Comparison of ENCODE assay signal across 9 mouse cellular contexts in the genomic region with DNA sequence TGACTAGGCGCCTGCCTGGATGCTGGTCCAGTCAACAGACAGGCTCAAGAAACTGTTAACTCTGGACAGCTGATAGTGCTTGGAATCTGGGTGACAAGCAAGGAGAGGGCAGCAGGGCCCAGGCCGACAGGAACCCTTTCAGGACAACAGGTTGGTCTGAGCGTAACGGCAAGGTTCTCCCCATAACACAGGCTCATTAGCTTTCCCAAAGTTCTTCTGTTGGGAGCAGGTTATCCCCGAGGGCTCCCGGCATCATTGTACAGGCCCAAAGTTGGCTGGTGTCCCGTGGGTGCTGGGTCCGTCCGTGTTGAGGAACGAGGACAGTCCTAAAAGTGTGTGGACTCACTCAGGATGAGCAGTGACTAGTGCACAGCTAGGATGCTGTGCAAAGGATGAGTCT. TPM values are rescaled to one million over a fixed set of nuclear protein-coding genes. Genes with fewer than 3 reads are reported as not detected.
DNase-seq lines count a peak whose midpoint lies in the region; ATAC-seq and TF ChIP-seq lines count a peak whose summit lies in the region.
"Had no signal": no experiment of that assay in that cellular context is flagged by ENCODE, and none has a peak within 500 bp of the region (broad histone marks: within the 10 kb centered on the region; RNA-seq: fewer than 3 reads in every experiment).

No protein-coding gene starts in this region.

- no peak for TF ChIP-seq POLR2A in CH12.LX (IDR thresholded peaks at IDR 0.05; ENCODE audit: low read depth, low read length)

- dilution Hi-C loops in CH12.LX (cut with MboI; ENCODE audit: extremely low pct_ligation_motif_present, extremely low pct_unique_long_range_greater_than_20kb, low sequenced_read_pairs): no loop called here

- no peak for DNase-seq in forebrain, embryonic 10.5 days (ENCODE audit: extremely low spot score, low spot score)
- no peak for DNase-seq in CH12.LX (ENCODE audit: extremely low read depth)
- DNase-seq in gastrocnemius, postnatal 14 days: peak; percentile 37
- no peak for DNase-seq in liver, embryonic 14.5 days (ENCODE audit: low read depth in 3 of 3, low spot score in 3 of 3)
- no peak for DNase-seq in thymus, postnatal 36 days
- no peak for DNase-seq in thymus, postnatal 0 days (ENCODE audit: low spot score)
- no peak for DNase-seq in layer of hippocampus, adult 9-11 months
- DNase-seq: cerebellum, adult 8-10 months had no signal

- intact Hi-C loops in gastrocnemius, postnatal 14 days (cut with DNase I; ENCODE audit: low total_unique reads): no loop called here

- H3K27me3 ChIP-seq in forebrain, embryonic 10.5 days (ENCODE audit: poor library complexity, severe bottlenecking): peaks cover 22% of the 10 kb centered on the region
- H3K27me3 ChIP-seq in forebrain, embryonic 16.5 days (replicated peaks; ENCODE audit: control insufficient read depth, insufficient read depth, low read length): peaks cover 19% of the 10 kb centered on the region
- peaks cover 52% of the 10 kb centered on the region for H3K27me3 ChIP-seq in CH12.LX (replicated peaks)
- H3K27me3 ChIP-seq in liver, embryonic 14.5 days (ENCODE audit: control insufficient read depth, insufficient read depth, low read length): no peaks in the 10 kb centered on the region; the same call in none of the 2 replicates

- peak overlapping the region; percentile 74 for H3K4me3 ChIP-seq in forebrain, embryonic 10.5 days
- H3K4me3 ChIP-seq in forebrain, embryonic 16.5 days (replicated peaks; ENCODE audit: low read length): no peak overlapping the region
- H3K4me3 ChIP-seq in CH12.LX (replicated peaks in 1 of 3; ENCODE audit: low read depth in 2 of 3, low read length in 2 of 3, poor library complexity in 1 of 3): peak overlapping the region; percentile 39 to 99 (median 70)
- H3K4me3 ChIP-seq in liver, embryonic 14.5 days (ENCODE audit: insufficient read depth in 1 of 2, low read depth in 2 of 2, low read length in 2 of 2): peak overlapping the region; percentile 60 to 67

- peaks cover 19% of the 10 kb centered on the region for H3K79me2 ChIP-seq in CH12.LX (replicated peaks; ENCODE audit: control insufficient read depth, extremely low read depth, insufficient read depth, poor library complexity, severe bottlenecking)

- in situ Hi-C loops in CH12.LX (cut with MboI; ENCODE audit: low pct_ligation_motif_present, low pct_unique_long_range_greater_than_20kb, low sequenced_read_pairs): loop anchor here (5.0 kb wide), 2 partner anchors 33 to 37 kb away; no protein-coding TSS in a partner anchor

- TF ChIP-seq EP300 in CH12.LX (IDR thresholded peaks at IDR 0.05; ENCODE audit: low read length): no peak
- no peak for TF ChIP-seq EP300 in liver, embryonic 14.5 days (IDR thresholded peaks at IDR 0.05; ENCODE audit: low read depth)

- H3K9ac ChIP-seq in forebrain, embryonic 16.5 days (replicated peaks; ENCODE audit: low read depth, low read length): no peak overlapping the region
- peak overlapping the region; percentile 62 for H3K9ac ChIP-seq in CH12.LX (ENCODE audit: insufficient read depth, low read depth)
- peak overlapping the region; percentile 83 for H3K9ac ChIP-seq in liver, embryonic 14.5 days (replicated peaks)

- H3K4me2 ChIP-seq in forebrain, embryonic 16.5 days (ENCODE audit: low read length): no peak overlapping the region
- H3K4me2 ChIP-seq in CH12.LX (ENCODE audit: insufficient read depth, low read depth, poor library complexity, severe bottlenecking): peak overlapping the region; percentile 87
- H3K4me2 ChIP-seq in liver, embryonic 14.5 days (ENCODE audit: low read depth): peak overlapping the region; percentile 83

- TF ChIP-seq CTCF in CH12.LX (conservative IDR thresholded peaks at IDR 0.05 in 1 of 2, IDR thresholded peaks at IDR 0.05 in 1 of 2; ENCODE audit: low read depth in 2 of 2, low read length in 2 of 2): no peak
- TF ChIP-seq CTCF in liver, embryonic 14.5 days (IDR thresholded peaks at IDR 0.05; ENCODE audit: low read depth): no peak

- H3K4me1 ChIP-seq in forebrain, embryonic 10.5 days: peaks cover 69% of the 10 kb centered on the region
- peaks cover 19% of the 10 kb centered on the region for H3K4me1 ChIP-seq in forebrain, embryonic 16.5 days (replicated peaks; ENCODE audit: control insufficient read depth, insufficient read depth, low read length)
- H3K4me1 ChIP-seq in CH12.LX (ENCODE audit: control insufficient read depth in 1 of 2, insufficient read depth in 2 of 2): peaks cover 17 to 25% of the 10 kb centered on the region in 2 experiments
- H3K4me1 ChIP-seq in liver, embryonic 14.5 days (replicated peaks; ENCODE audit: control insufficient read depth in 2 of 2, insufficient read depth in 2 of 2, low read length in 1 of 2): peaks cover 31 to 39% of the 10 kb centered on the region in 2 experiments

- H3K27ac ChIP-seq in forebrain, embryonic 10.5 days: peak overlapping the region; percentile 94
- no peak overlapping the region for H3K27ac ChIP-seq in forebrain, embryonic 16.5 days (ENCODE audit: low read length)
- H3K27ac ChIP-seq in CH12.LX (ENCODE audit: insufficient read depth, low read depth): no peak overlapping the region
- H3K27ac ChIP-seq in liver, embryonic 14.5 days: peak overlapping the region; percentile 82

- peaks cover 32% of the 10 kb centered on the region for H3K36me3 ChIP-seq in forebrain, embryonic 10.5 days (replicated peaks)
- H3K36me3 ChIP-seq in forebrain, embryonic 16.5 days (ENCODE audit: control insufficient read depth, insufficient read depth): no peaks in the 10 kb centered on the region
- peaks cover 3 to 13% of the 10 kb centered on the region in 2 experiments for H3K36me3 ChIP-seq in CH12.LX (replicated peaks in 1 of 2; ENCODE audit: control insufficient read depth in 1 of 2, insufficient read depth in 1 of 2, low read length in 1 of 2)
- H3K36me3 ChIP-seq in liver, embryonic 14.5 days (replicated peaks; ENCODE audit: control insufficient read depth, insufficient read depth, low read depth): no peaks in the 10 kb centered on the region

- WGBS in forebrain, embryonic 10.5 days: 6% methylated on average over 10 of the region's 10 CpGs
- WGBS in forebrain, embryonic 16.5 days: 15% methylated on average over 10 of the region's 10 CpGs
- WGBS in liver, embryonic 14.5 days (ENCODE audit: insufficient replicate concordance): 34% methylated on average over 10 of the region's 10 CpGs

- TF ChIP-seq RAD21 in CH12.LX (IDR thresholded peaks at IDR 0.05; ENCODE audit: low read depth, low read length): no peak

- no peak for ATAC-seq in forebrain, embryonic 16.5 days
- no peak for ATAC-seq in liver, embryonic 14.5 days (ENCODE audit: insufficient read depth)

- H3K9me3 ChIP-seq in forebrain, embryonic 10.5 days: no peaks in the 10 kb centered on the region
- H3K9me3 ChIP-seq in forebrain, embryonic 16.5 days (ENCODE audit: control insufficient read depth, low read length): no peaks in the 10 kb centered on the region
- peaks cover 3% of the 10 kb centered on the region for H3K9me3 ChIP-seq in CH12.LX (replicated peaks; ENCODE audit: low read length)
- no peaks in the 10 kb centered on the region for H3K9me3 ChIP-seq in liver, embryonic 14.5 days (ENCODE audit: control insufficient read depth, low read length)

TF ChIP-seq in CH12.LX, 34 proteins besides CTCF, POLR2A, EP300 and RAD21:
- TF ChIP-seq ELF1 (IDR thresholded peaks at IDR 0.05; ENCODE audit: low read depth, low read length) (no peak), MAX (IDR thresholded peaks at IDR 0.05; ENCODE audit: low read length) (no peak), SIN3A (IDR thresholded peaks at IDR 0.05; ENCODE audit: low read length) (0 out of 2 replicates have a peak, but pooled peaks have one; percentile 62)

RNA-seq across cellular contexts. Expression of gene Slc16a3, which starts 1.6 kb away (rescaled TPM):
- 147 and 194 TPM in 2 replicates for polyA plus RNA-seq in forebrain, embryonic 10.5 days (2016; fragmentation: Nextera tagmentation; extraction: Ambion mirVana)
- polyA plus RNA-seq in forebrain, embryonic 16.5 days (2015; fragmentation: Nextera tagmentation; extraction: Ambion mirVana): 7.7 and 9.5 TPM in 2 replicates
- total RNA-seq in CH12.LX (2012; rRNA removed) (214 and 388 TPM in 2 replicates), CH12.LX (2014; rRNA removed) (90.8 and 130 TPM in 2 replicates)
- polyA plus RNA-seq in CH12.LX (2012; ENCODE audit: insufficient read length, low read depth): 9.7 and 11.1 TPM in 2 replicates
- 100 to 1,000 TPM; 272 to 355 TPM for total RNA-seq in gastrocnemius, postnatal 14 days (2021)
- 23.5 and 25.0 TPM in 2 replicates for polyA plus RNA-seq in liver, embryonic 14.5 days (2012; rRNA removed)
- 25.8 and 31.6 TPM in 2 replicates for polyA plus RNA-seq in liver, embryonic 14.5 days (2014; fragmentation: Nextera tagmentation; extraction: Ambion mirVana)
- polyA plus RNA-seq in thymus, postnatal 0 days (2015; fragmentation: Nextera tagmentation; extraction: Ambion mirVana): 5.2 and 5.5 TPM in 2 replicates

RNA-seq across cellular contexts. Expression of gene Ccdc57, which starts 17.2 kb away (rescaled TPM):
- polyA plus RNA-seq in forebrain, embryonic 10.5 days (2016; fragmentation: Nextera tagmentation; extraction: Ambion mirVana): 7.9 and 8.6 TPM in 2 replicates
- 7.3 and 8.8 TPM in 2 replicates for polyA plus RNA-seq in forebrain, embryonic 16.5 days (2015; fragmentation: Nextera tagmentation; extraction: Ambion mirVana)
- 4.6 and 5.4 TPM in 2 replicates for total RNA-seq in CH12.LX (2012; rRNA removed)
- total RNA-seq in CH12.LX (2014; rRNA removed): 2.3 and 2.7 TPM in 2 replicates
- polyA plus RNA-seq in CH12.LX (2012; ENCODE audit: insufficient read length, low read depth): 6.0 and 6.2 TPM in 2 replicates
- 1 to 10 TPM; 2.3 to 2.8 TPM for total RNA-seq in gastrocnemius, postnatal 14 days (2021)
- polyA plus RNA-seq in liver, embryonic 14.5 days (2012; rRNA removed): 1.2 and 1.4 TPM in 2 replicates
- polyA plus RNA-seq in liver, embryonic 14.5 days (2014; fragmentation: Nextera tagmentation; extraction: Ambion mirVana): 1.3 and 1.4 TPM in 2 replicates
- 1.9 and 2.2 TPM in 2 replicates for polyA plus RNA-seq in thymus, postnatal 0 days (2015; fragmentation: Nextera tagmentation; extraction: Ambion mirVana)

RNA-seq across cellular contexts. Expression of gene Csnk1d, which starts 41.3 kb away (rescaled TPM):
- 120 and 123 TPM in 2 replicates for polyA plus RNA-seq in forebrain, embryonic 10.5 days (2016; fragmentation: Nextera tagmentation; extraction: Ambion mirVana)
- polyA plus RNA-seq in forebrain, embryonic 16.5 days (2015; fragmentation: Nextera tagmentation; extraction: Ambion mirVana): 146 and 149 TPM in 2 replicates
- total RNA-seq in CH12.LX (2012; rRNA removed): 92.1 and 96.8 TPM in 2 replicates
- 77.7 and 77.8 TPM in 2 replicates for total RNA-seq in CH12.LX (2014; rRNA removed)
- 134 and 136 TPM in 2 replicates for polyA plus RNA-seq in CH12.LX (2012; ENCODE audit: insufficient read length, low read depth)
- 10 to 100 TPM; 50.2 to 56.9 TPM for total RNA-seq in gastrocnemius, postnatal 14 days (2021)
- polyA plus RNA-seq in liver, embryonic 14.5 days (2012; rRNA removed): 22.5 and 27.0 TPM in 2 replicates
- 17.1 and 19.6 TPM in 2 replicates for polyA plus RNA-seq in liver, embryonic 14.5 days (2014; fragmentation: Nextera tagmentation; extraction: Ambion mirVana)
- polyA plus RNA-seq in thymus, postnatal 0 days (2015; fragmentation: Nextera tagmentation; extraction: Ambion mirVana): 77.6 and 85.8 TPM in 2 replicates

Comparison
In these comparisons a context has a peak if more than half of its experiments do, and no peak if none do; other contexts are left out.
1. H3K27ac ChIP-seq: peak in forebrain, embryonic 10.5 days (single experiment) and liver, embryonic 14.5 days (single experiment); none in forebrain, embryonic 16.5 days (single experiment) and CH12.LX (single experiment).